Mouse (Mus musculus) MEL (cell line): Measurements from ENCODE around the gene Olfr573-ps1. TPM values are rescaled to one million over a fixed set of nuclear protein-coding genes. Genes with fewer than 3 reads are reported as not detected.

Experiments used
- DNase-seq: peaks from one replicate; pipeline ENCODE4 v3.0.0; 2011; ENCODE audit warnings: low read depth, low spot score
- H3K27ac ChIP-seq: 2 replicates; pipeline ENCODE4 v1.5.1; 2012; ENCODE audit warnings: low read depth, mild to moderate bottlenecking, control low read depth, low read length, moderate library complexity; ENCODE audit not compliant: control insufficient read depth
- H3K27me3 ChIP-seq, 2 experiments: fragments of 150-350 bp in 1 of 2; sonication (generic) in 1 of 2; 2 replicates each; pipeline ENCODE4 v1.6.1; 2012; ENCODE audit warnings: low read length in 2 of 2, mild to moderate bottlenecking in 2 of 2, improper control_type of control experiment in 1 of 2, moderate library complexity in 1 of 2; ENCODE audit not compliant: insufficient read depth in 2 of 2, control insufficient read depth in 1 of 2
- H3K36me3 ChIP-seq, 2 experiments: 2 replicates each; pipeline ENCODE4 v1.6.1; 2012 to 2014; ENCODE audit warnings: low read length in 2 of 2, improper control_type of control experiment in 1 of 2, inconsistent platforms in 1 of 2, mild to moderate bottlenecking in 1 of 2; ENCODE audit not compliant: insufficient read depth in 2 of 2, control insufficient read depth in 1 of 2
- H3K4me1 ChIP-seq, 2 experiments: fragments of 150-350 bp in 1 of 2; sonication (generic) in 1 of 2; 2 replicates each; pipeline ENCODE4 v1.6.1; 2012; ENCODE audit warnings: low read length in 2 of 2, improper control_type of control experiment in 1 of 2, mild to moderate bottlenecking in 1 of 2; ENCODE audit not compliant: insufficient read depth in 2 of 2, control insufficient read depth in 1 of 2
- H3K4me3 ChIP-seq, 2 experiments: fragments of 150-350 bp in 1 of 2; sonication (generic) in 1 of 2; 2 replicates each; pipeline ENCODE4 v1.5.1; 2012; ENCODE audit warnings: low read depth in 2 of 2, low read length in 2 of 2, mild to moderate bottlenecking in 2 of 2, moderate library complexity in 2 of 2, control low read depth in 1 of 2, improper control_type of control experiment in 1 of 2; ENCODE audit not compliant: control insufficient read depth in 1 of 2, insufficient read depth in 1 of 2
- H3K79me2 ChIP-seq: 2 replicates; pipeline ENCODE4 v1.6.1; 2012; ENCODE audit warnings: mild to moderate bottlenecking, low read length, moderate library complexity; ENCODE audit not compliant: control insufficient read depth, poor library complexity, insufficient read depth
- H3K9ac ChIP-seq: 2 replicates; pipeline ENCODE4 v1.6.1; 2012; ENCODE audit warnings: low read depth, mild to moderate bottlenecking, control low read depth, low read length, moderate library complexity; ENCODE audit not compliant: control insufficient read depth, poor library complexity, severe bottlenecking
- H3K9me3 ChIP-seq: fragments of 150-350 bp; sonication (generic); replicated peaks from 2 replicates; pipeline ENCODE4 v1.6.1; 2012; ENCODE audit warnings: mild to moderate bottlenecking, low read length, improper control_type of control experiment, moderate library complexity; ENCODE audit not compliant: insufficient read depth
- E2F4 ChIP-seq: IDR thresholded peaks from 2 replicates; pipeline ENCODE4 v1.6.1; 2011; ENCODE audit warnings: low read depth, low read length, improper control_type of control experiment, borderline replicate concordance
- ELF1 ChIP-seq: IDR thresholded peaks from 2 replicates; pipeline ENCODE4 v1.6.1; 2014; ENCODE audit warnings: low read depth, mild to moderate bottlenecking, inconsistent platforms, low read length, improper control_type of control experiment, moderate library complexity
- JUND ChIP-seq: IDR thresholded peaks from 2 replicates; pipeline ENCODE4 v1.6.1; 2011; ENCODE audit warnings: low read depth, mild to moderate bottlenecking, improper control_type of control experiment, low read length
- KAT2A ChIP-seq: conservative IDR thresholded peaks from 2 replicates; pipeline ENCODE4 v1.6.1; 2012; ENCODE audit warnings: low read depth, low read length, improper control_type of control experiment, inconsistent platforms
- MEF2A ChIP-seq: IDR thresholded peaks from 2 replicates; pipeline ENCODE4 v1.6.1; 2014; ENCODE audit warnings: low read depth, mild to moderate bottlenecking, inconsistent platforms, low read length, improper control_type of control experiment; ENCODE audit not compliant: poor library complexity, insufficient replicate concordance, severe bottlenecking; ENCODE audit errors: extremely low read depth
- MXI1 ChIP-seq: IDR thresholded peaks from 2 replicates; pipeline ENCODE4 v1.6.1; 2011; ENCODE audit warnings: mild to moderate bottlenecking, low read depth, low read length, improper control_type of control experiment
- MYB ChIP-seq: IDR thresholded peaks from 2 replicates; pipeline ENCODE4 v1.6.1; 2011; ENCODE audit warnings: mild to moderate bottlenecking, low read depth, low read length, improper control_type of control experiment
- NELFE ChIP-seq: IDR thresholded peaks from 2 replicates; pipeline ENCODE4 v1.6.1; 2011; ENCODE audit warnings: low read depth, low read length, improper control_type of control experiment
- POLR2A ChIP-seq, 2 experiments: IDR thresholded peaks; 2 replicates each; pipeline ENCODE4 v1.6.1; 2011 to 2012; ENCODE audit warnings: low read length in 2 of 2, mild to moderate bottlenecking in 2 of 2, control low read depth in 1 of 2, improper control_type of control experiment in 1 of 2, low read depth in 1 of 2, moderate library complexity in 1 of 2; ENCODE audit not compliant: control insufficient read depth in 1 of 2, insufficient read depth in 1 of 2, poor library complexity in 1 of 2
- POLR2AphosphoS5 ChIP-seq: IDR thresholded peaks from 2 replicates; pipeline ENCODE4 v1.6.1; 2012; ENCODE audit warnings: low read depth, borderline replicate concordance, mild to moderate bottlenecking, inconsistent platforms, low read length, moderate library complexity, mixed read lengths
- RCOR1 ChIP-seq: IDR thresholded peaks from 2 replicates; pipeline ENCODE4 v1.6.1; 2012; ENCODE audit warnings: low read depth, mild to moderate bottlenecking, inconsistent platforms, low read length, improper control_type of control experiment
- SMC3 ChIP-seq: IDR thresholded peaks from 2 replicates; pipeline ENCODE4 v1.6.1; 2011; ENCODE audit warnings: low read depth, low read length, improper control_type of control experiment
- ZKSCAN1 ChIP-seq: IDR thresholded peaks from 2 replicates; pipeline ENCODE4 v1.6.1; 2012; ENCODE audit warnings: low read depth, mild to moderate bottlenecking, inconsistent platforms, low read length, improper control_type of control experiment, moderate library complexity
- polyA plus RNA-seq, 2 experiments: library from polyadenylated mRNA; stranded (reverse) in 1 of 2; unstranded in 1 of 2; fragments of >175 nt in 1 of 2; fragments of >200 nt in 1 of 2; gene quantifications; 2 replicates each; pipeline versions ENCODE4 v1.2.1 to v1.2.4; 2012; ENCODE audit warnings: low replicate concordance in 2 of 2, low read depth in 1 of 2; ENCODE audit not compliant: insufficient read length in 2 of 2, insufficient read depth in 1 of 2, missing spikeins in 1 of 2
- total RNA-seq: library from RNA; depleted of rRNA; stranded (reverse); fragments of 300-350 nt; gene quantifications from 2 replicates; pipeline ENCODE4 v1.2.3, GENCODE M21; 2012; rRNA removed

The Olfr573-ps1 gene
- total and polyA plus RNA-seq, 3 experiments: not detected

DNA sequence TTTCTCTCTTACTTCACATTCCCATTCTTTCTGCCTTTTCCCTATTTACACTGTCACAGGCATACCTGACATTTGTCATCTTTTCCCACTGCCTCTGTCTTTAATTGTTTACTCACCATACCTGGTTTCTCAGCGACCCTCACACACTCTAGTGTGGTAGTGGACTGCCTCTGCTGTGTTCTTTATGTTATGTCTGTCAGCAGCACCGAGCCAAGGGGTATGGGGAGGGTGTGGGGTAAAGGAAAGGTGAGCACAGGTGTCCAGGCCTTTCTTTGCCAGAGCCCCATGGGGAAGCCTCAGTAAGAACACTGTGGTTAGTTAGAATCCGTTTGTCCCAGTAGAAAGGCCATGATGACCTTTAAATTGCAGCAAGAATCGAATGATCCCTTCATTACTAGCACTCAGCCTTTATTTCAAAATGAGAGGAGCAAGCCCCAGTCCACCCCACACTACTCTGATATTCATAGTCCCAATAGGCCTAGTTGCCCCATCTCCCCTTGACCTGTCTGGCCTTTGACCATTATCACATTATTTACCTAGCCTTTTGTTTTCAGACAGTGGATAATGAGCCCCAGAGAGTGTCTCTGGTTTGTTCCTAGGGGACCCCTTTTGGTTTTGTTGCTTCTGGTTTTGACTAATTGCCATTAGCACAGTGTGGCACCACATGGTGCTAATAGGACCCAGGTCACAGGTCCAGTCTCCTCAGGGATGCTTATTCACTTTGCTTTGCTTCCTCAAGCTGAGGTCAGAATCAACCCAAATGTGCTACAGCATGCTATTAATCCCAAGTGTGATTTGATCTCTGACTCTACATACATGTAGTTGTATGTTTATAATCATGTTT lies 25.1 kb downstream of the Olfr573-ps1 start, which contains the start of gene Olfr571:
Gene Olfr571 (minus strand): TSS at position 505 of the 844 bp plus-strand sequence.
- no peak within 1 kb of the TSS for H3K9ac ChIP-seq

GRCm38 (mm10) chr7:102916405-102916804 lies 26.0 kb downstream of the Olfr573-ps1 start:
- H3K27me3 ChIP-seq: no peaks in the 10 kb centered on the region
- no peak for TF ChIP-seq ZKSCAN1
- no peak overlapping the region for H3K9ac ChIP-seq
- H3K79me2 ChIP-seq: no peaks in the 10 kb centered on the region
- H3K4me1 ChIP-seq: no peaks in the 10 kb centered on the region
- no peak for DNase-seq
- H3K4me3 ChIP-seq: no peak overlapping the region
- H3K27ac ChIP-seq: no peak overlapping the region
- H3K36me3 ChIP-seq: no peaks in the 10 kb centered on the region
- no peaks in the 10 kb centered on the region for H3K9me3 ChIP-seq

More for the DNA sequence above, 25.1 kb downstream of the Olfr573-ps1 start, which contains the start of gene Olfr571:
- TF ChIP-seq POLR2AphosphoS5 (no peak), E2F4 (no peak), KAT2A (no peak), POLR2A (IDR thresholded peaks at IDR 0.05; ENCODE audit: control insufficient read depth in 1 of 2, insufficient read depth in 1 of 2, low read depth in 1 of 2, low read length in 2 of 2, poor library complexity in 1 of 2) (no peak), SMC3 (no peak)
- TF ChIP-seq, all 39 proteins: peak for 0
- no peaks in the 10 kb centered on the region for H3K79me2 ChIP-seq
- no peaks in the 10 kb centered on the region for H3K27me3 ChIP-seq
- H3K4me1 ChIP-seq: no peaks in the 10 kb centered on the region
- DNase-seq: no peak
- H3K9me3 ChIP-seq: no peaks in the 10 kb centered on the region
- no peaks in the 10 kb centered on the region for H3K36me3 ChIP-seq
- H3K27ac ChIP-seq: no peak within 1 kb of the TSS
- no peak within 1 kb of the TSS for H3K4me3 ChIP-seq

GRCm38 (mm10) chr7:102915261-102915660 lies 27.1 kb downstream of the Olfr573-ps1 start:
- Histone ChIP-seq H3K27ac (no peak overlapping the region), H3K9me3 (no peaks in the 10 kb centered on the region), H3K36me3 (no peaks in the 10 kb centered on the region), H3K9ac (no peak overlapping the region), H3K4me1 (no peaks in the 10 kb centered on the region), H3K27me3 (no peaks in the 10 kb centered on the region), H3K4me3 (no peak overlapping the region), H3K79me2 (no peaks in the 10 kb centered on the region)
- DNase-seq: no peak
- TF ChIP-seq ELF1 (no peak), MEF2A (no peak), MXI1 (no peak), MYB (no peak), RCOR1 (no peak), SMC3 (no peak), JUND (no peak), NELFE (no peak)

Other genes starting within 250 kb of the Olfr573-ps1 start
- not detected in 2 replicates for gene Olfr557, start 246.7 kb downstream of the Olfr573-ps1 start, total RNA-seq
- gene Olfr557, start 246.7 kb downstream of the Olfr573-ps1 start, polyA plus RNA-seq: not detected
- gene Olfr558, start 240.4 kb downstream of the Olfr573-ps1 start, total RNA-seq: not detected in 2 replicates
- gene Olfr558, start 240.4 kb downstream of the Olfr573-ps1 start, polyA plus RNA-seq: not detected
- not detected in 2 replicates for gene Olfr33, start 223.5 kb downstream of the Olfr573-ps1 start, total RNA-seq
- not detected for gene Olfr33, start 223.5 kb downstream of the Olfr573-ps1 start, polyA plus RNA-seq
- gene Olfr559, start 215.1 kb downstream of the Olfr573-ps1 start, total RNA-seq: not detected in 2 replicates
- gene Olfr559, start 215.1 kb downstream of the Olfr573-ps1 start, polyA plus RNA-seq: not detected
- gene Olfr560, start 183.2 kb downstream of the Olfr573-ps1 start, total RNA-seq: not detected in 2 replicates
- not detected for gene Olfr560, start 183.2 kb downstream of the Olfr573-ps1 start, polyA plus RNA-seq
- not detected in 2 replicates for gene Olfr78, start 183.1 kb downstream of the Olfr573-ps1 start, total RNA-seq
- gene Olfr78, start 183.1 kb downstream of the Olfr573-ps1 start, polyA plus RNA-seq: not detected
- gene Olfr561, start 171.4 kb downstream of the Olfr573-ps1 start, total RNA-seq: not detected in 2 replicates
- not detected for gene Olfr561, start 171.4 kb downstream of the Olfr573-ps1 start, polyA plus RNA-seq
- not detected in 2 replicates for gene Olfr564, start 139.1 kb downstream of the Olfr573-ps1 start, total RNA-seq
- not detected for gene Olfr564, start 139.1 kb downstream of the Olfr573-ps1 start, polyA plus RNA-seq
- gene Olfr566, start 83.8 kb downstream of the Olfr573-ps1 start, total RNA-seq: not detected in 2 replicates
- not detected for gene Olfr566, start 83.8 kb downstream of the Olfr573-ps1 start, polyA plus RNA-seq
- not detected in 2 replicates for gene Olfr568, start 65.5 kb downstream of the Olfr573-ps1 start, total RNA-seq
- not detected for gene Olfr568, start 65.5 kb downstream of the Olfr573-ps1 start, polyA plus RNA-seq
- gene Olfr569, start 51.7 kb downstream of the Olfr573-ps1 start, total RNA-seq: not detected in 2 replicates
- not detected for gene Olfr569, start 51.7 kb downstream of the Olfr573-ps1 start, polyA plus RNA-seq
- gene Olfr570, start 48.0 kb downstream of the Olfr573-ps1 start, total RNA-seq: not detected in 2 replicates
- gene Olfr570, start 48.0 kb downstream of the Olfr573-ps1 start, polyA plus RNA-seq: not detected
- not detected in 2 replicates for gene Olfr571, start 25.0 kb downstream of the Olfr573-ps1 start, total RNA-seq
- not detected for gene Olfr571, start 25.0 kb downstream of the Olfr573-ps1 start, polyA plus RNA-seq
- not detected in 2 replicates for gene Olfr572, start 18.2 kb downstream of the Olfr573-ps1 start, total RNA-seq
- not detected for gene Olfr572, start 18.2 kb downstream of the Olfr573-ps1 start, polyA plus RNA-seq
- gene Olfr574, start 5.9 kb upstream of the Olfr573-ps1 start, total RNA-seq: not detected in 2 replicates
- not detected for gene Olfr574, start 5.9 kb upstream of the Olfr573-ps1 start, polyA plus RNA-seq
- gene Olfr575, start 16.2 kb upstream of the Olfr573-ps1 start, total RNA-seq: not detected in 2 replicates
- gene Olfr575, start 16.2 kb upstream of the Olfr573-ps1 start, polyA plus RNA-seq: not detected
- gene Olfr576, start 20.1 kb upstream of the Olfr573-ps1 start, total RNA-seq: not detected in 2 replicates
- gene Olfr576, start 20.1 kb upstream of the Olfr573-ps1 start, polyA plus RNA-seq: not detected
- gene Olfr577, start 33.4 kb upstream of the Olfr573-ps1 start, total RNA-seq: not detected in 2 replicates
- not detected for gene Olfr577, start 33.4 kb upstream of the Olfr573-ps1 start, polyA plus RNA-seq
- not detected in 2 replicates for gene Olfr578, start 46.7 kb upstream of the Olfr573-ps1 start, total RNA-seq
- gene Olfr578, start 46.7 kb upstream of the Olfr573-ps1 start, polyA plus RNA-seq: not detected
- not detected in 2 replicates for gene Olfr582, start 95.4 kb upstream of the Olfr573-ps1 start, total RNA-seq
- gene Olfr582, start 95.4 kb upstream of the Olfr573-ps1 start, polyA plus RNA-seq: not detected
- not detected in 2 replicates for gene Olfr583, start 108.7 kb upstream of the Olfr573-ps1 start, total RNA-seq
- not detected for gene Olfr583, start 108.7 kb upstream of the Olfr573-ps1 start, polyA plus RNA-seq
- not detected in 2 replicates for gene Olfr584, start 139.3 kb upstream of the Olfr573-ps1 start, total RNA-seq
- not detected for gene Olfr584, start 139.3 kb upstream of the Olfr573-ps1 start, polyA plus RNA-seq
- gene Olfr585, start 155.1 kb upstream of the Olfr573-ps1 start, total RNA-seq: not detected in 2 replicates
- gene Olfr585, start 155.1 kb upstream of the Olfr573-ps1 start, polyA plus RNA-seq: not detected
- not detected in 2 replicates for gene Olfr586, start 183.1 kb upstream of the Olfr573-ps1 start, total RNA-seq
- gene Olfr586, start 183.1 kb upstream of the Olfr573-ps1 start, polyA plus RNA-seq: not detected
- not detected in 2 replicates for gene Olfr588-ps1, start 198.3 kb upstream of the Olfr573-ps1 start, total RNA-seq
- gene Olfr588-ps1, start 198.3 kb upstream of the Olfr573-ps1 start, polyA plus RNA-seq: not detected
- gene Olfr589, start 213.8 kb upstream of the Olfr573-ps1 start, total RNA-seq: not detected in 2 replicates
- gene Olfr589, start 213.8 kb upstream of the Olfr573-ps1 start, polyA plus RNA-seq: not detected
- not detected in 2 replicates for gene Olfr591, start 235.8 kb upstream of the Olfr573-ps1 start, total RNA-seq
- not detected for gene Olfr591, start 235.8 kb upstream of the Olfr573-ps1 start, polyA plus RNA-seq
- gene Olfr592, start 242.2 kb upstream of the Olfr573-ps1 start, total RNA-seq: not detected in 2 replicates
- gene Olfr592, start 242.2 kb upstream of the Olfr573-ps1 start, polyA plus RNA-seq: not detected